Mouse (Mus musculus): ENCODE results near the gene Ica1l.
"Not testable (repeated sequence)": the region's sequence is repeated elsewhere in the genome, so short reads cannot be mapped to it uniquely, and the experiment has no call there.

Ica1l gene

DNA sequence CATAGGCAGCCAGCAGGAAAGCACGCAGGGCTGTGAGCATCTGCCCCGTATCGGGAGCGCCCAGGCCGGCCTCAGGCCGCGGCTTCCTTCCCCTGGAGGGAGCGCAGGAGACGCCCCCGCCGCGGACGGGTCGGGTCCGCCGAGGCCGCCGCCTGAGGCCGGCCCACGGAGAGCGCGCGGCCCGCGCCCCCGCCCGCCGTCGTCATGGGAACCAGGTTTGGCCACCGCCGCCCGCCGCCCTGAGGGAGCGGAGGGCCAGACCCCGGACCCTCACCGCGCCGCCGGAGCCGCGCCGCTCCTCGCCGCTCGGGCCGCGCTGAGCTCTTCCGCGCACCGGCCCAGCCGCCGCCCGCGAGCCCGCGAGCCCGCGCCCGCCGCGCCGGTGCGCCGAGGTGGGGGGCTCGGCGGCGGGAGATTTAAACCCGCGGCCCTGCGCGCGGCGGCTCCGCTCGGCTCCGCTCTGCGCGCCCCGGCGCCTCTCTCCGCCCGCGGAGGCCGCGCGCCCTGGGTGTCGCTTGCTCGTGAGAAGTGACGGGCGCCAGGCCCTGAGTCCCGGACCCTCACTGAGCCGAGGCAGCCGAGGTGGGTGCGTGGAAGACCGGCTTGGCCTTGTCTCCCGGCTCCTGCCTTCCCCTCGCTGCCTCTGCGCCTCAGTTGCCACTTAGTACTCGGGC, at the start of gene Ica1l:
Gene Ica1l (minus strand): TSS at position 389 of the 674 bp plus-strand sequence.
- no peak for DNase-seq (ENCODE audit: low spot score)

DNA sequence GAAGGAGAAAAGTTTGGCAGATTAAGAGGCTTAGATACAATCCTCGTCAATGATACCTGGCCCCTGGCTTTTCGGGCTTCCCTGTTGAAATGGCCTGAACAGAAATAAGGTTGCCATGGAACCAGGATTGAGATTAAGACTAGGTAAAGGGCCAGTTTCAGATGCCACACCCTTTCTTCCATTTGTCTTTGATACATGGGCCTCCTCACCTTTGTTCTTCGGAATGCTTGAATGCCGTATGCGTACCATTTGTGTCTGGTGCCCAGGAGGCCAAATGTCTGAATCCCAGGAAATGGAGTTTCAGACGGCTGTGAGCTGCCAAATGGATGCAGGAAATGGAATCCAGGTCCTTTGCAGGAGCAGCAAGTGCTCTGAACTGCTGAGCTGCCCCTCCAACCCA, 33.4 kb upstream of the Ica1l start:
- no peak for DNase-seq (ENCODE audit: low spot score)

DNA sequence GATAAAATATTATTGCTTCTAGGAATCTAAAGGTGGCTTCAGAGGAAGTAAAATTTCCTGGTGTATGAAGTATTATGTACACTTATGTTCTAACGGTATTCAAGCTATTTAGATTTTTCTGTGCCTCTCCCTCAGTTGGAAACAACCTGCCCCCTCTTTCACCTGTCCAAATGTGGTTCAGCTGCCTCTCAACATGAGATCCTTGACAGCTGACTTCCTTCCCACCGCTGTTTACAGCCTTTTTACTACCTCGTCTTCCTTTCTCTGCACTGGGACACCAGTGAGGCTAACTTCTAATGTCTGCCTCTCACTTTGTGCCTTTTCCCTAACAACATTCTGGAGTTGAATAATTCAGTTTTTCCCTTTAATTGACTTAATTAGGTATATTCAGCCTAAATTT, 32.6 kb upstream of the Ica1l start:
- DNase-seq (ENCODE audit: low spot score) = no peak

DNA sequence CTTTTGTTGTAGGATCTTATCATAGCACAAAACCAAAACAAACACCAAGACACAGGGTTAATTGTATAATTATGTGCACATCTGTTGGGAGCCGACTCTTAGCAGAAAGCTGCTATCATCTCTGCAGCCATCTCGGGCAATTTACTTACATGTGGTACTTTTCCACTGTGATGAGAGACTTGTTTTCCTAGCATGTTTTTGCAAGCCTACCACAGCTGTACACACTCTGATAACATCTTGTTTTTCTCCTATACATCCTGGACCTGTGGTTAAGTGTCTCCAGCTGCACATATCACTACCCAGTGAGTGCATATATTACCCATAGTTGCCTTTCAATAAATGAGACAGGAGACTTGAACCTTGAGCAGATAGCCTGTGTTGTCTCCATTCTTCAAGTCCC, 32.0 kb upstream of the Ica1l start:
- no peak for DNase-seq (ENCODE audit: low spot score)

DNA sequence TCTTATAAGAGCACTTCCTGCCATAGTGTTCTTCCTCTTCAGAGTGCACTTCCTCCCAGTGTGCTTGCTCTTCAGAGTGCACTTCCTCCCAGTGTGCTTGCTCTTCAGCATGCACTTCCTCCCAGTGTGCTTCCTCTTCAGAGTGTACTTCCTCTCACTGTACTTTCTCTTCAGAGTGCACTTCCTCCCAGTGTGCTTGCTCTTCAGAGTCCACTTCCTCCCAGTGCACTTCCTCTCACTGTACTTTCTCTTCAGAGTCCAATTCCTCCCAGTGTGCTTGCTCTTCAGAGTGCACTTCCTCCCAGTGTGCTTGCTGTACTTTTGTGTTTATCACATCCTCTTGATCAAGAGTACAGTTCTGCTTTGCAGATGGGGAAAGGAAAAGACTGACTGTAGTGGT, 27.7 kb upstream of the Ica1l start:
- not testable (repeated sequence) for DNase-seq (ENCODE audit: low spot score)

DNA sequence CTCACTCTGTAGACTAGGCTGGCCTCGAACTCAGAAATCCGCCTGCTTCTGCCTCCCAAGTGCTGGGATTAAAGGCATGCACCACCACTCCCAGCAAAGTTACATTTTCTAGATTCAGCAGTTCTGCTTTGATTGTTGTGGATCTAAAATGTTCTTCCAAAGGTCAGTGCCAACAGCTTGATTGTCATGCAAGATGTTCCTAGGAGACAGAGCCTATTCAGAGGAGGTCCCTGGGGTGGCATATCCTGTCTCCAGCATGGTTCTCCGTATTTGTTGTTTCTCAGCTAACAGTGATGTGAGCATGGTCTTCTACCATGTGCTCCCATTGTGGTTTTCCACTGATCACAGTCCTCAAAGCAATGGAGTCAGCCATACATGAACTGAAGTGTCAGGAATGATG, 13.3 kb upstream of the Ica1l start:
- DNase-seq (ENCODE audit: low spot score) = no peak

DNA sequence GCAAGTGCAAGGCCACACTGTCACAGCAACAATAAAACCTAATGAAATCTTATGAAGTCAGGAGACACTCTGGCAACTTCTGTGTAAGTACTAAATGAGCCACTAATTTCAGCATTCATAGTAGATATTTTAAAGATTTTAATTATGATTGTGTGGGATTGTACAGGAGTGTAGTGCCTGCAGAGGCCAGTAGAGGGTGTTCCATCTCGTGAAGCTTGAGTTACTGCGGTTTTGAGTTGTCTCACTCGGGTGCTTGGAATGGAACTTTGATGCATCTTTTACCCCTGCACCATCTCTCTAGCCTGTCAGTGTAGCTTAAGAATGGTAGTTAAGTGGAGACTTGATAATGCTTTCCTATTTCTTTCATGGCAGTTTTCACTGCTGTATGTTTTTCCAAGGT, 11.7 kb upstream of the Ica1l start:
- DNase-seq (ENCODE audit: low spot score) = no peak

DNA sequence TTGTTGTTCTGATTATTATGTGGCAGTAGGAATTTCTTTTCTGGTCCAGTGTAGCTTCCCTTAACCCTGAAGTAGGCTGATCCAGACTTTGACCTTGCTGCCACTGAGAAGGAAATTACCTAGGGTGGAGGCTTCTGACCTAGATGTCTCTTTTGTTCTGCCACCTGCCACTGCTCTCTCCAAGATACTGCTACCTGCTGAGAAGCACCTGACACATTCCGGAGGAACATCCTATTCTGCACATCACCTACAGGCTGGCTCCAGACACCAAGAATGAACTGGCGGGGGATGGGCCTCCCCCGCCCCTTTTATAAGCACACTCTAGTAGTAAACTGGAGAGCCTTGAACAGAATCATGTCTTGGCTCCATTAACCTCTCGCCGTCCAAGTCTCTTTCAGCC, 4.5 kb upstream of the Ica1l start:
- not testable (repeated sequence) for DNase-seq (ENCODE audit: low spot score)

DNA sequence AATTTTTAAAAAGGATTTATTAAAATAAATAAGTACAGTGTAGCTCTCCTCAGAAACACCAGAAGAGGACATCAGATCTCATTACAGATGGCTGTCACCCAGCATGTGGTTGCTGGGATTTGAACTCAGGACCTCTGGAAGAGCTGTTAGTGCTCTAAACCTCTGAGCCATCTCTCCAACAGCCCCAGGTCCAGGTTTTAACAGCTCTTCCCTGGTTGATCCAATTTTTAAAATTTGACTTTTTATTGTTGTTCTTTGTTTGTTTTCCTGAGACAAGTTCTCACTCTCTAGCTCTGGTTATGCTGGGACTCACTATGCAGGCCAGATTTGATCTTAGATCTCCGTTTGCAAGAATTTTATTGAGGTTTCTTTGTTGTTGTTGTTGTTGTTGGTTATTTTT, 1.6 kb upstream of the Ica1l start:
- DNase-seq (ENCODE audit: low spot score) = no peak

DNA sequence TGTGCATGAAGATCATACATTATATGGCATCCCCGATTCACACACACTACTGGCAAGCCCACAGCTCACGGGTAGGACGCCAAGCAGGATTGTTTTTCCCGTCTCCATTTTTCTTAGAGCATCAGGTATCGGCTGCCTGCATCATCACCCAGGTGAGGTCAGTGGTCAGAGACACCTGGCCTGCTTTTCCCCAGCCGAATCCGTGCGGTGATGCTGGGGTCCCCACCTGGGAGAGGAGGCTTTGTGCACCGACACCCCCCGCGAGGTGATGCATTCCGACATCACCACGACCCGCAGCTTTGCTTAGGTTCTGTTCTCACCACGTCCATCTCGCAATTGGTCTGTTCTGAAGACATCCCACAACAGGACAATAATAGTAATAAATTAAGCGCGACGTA, 587 bp downstream of the Ica1l start:
- DNase-seq (ENCODE audit: low spot score) = no peak

DNA sequence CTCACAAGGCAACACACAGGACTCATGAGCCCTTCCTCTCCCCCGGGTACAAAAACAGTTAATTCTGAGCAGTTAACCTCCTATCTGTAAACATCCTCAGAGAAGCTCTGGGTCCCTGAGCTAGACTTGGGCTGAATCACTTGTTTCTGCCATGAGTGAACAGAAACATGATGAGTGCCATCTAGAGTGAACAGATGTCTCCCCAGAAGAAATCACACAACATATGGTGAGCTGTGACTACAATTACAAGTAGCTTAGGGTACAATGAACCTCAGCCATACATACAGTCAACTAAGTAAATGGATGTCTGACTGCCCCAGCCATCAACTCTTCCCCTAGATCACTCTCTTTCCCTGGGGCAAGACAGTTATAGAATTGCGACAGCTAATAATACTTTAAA, 7.9 kb downstream of the Ica1l start:
- no peak for DNase-seq (ENCODE audit: low spot score)

DNA sequence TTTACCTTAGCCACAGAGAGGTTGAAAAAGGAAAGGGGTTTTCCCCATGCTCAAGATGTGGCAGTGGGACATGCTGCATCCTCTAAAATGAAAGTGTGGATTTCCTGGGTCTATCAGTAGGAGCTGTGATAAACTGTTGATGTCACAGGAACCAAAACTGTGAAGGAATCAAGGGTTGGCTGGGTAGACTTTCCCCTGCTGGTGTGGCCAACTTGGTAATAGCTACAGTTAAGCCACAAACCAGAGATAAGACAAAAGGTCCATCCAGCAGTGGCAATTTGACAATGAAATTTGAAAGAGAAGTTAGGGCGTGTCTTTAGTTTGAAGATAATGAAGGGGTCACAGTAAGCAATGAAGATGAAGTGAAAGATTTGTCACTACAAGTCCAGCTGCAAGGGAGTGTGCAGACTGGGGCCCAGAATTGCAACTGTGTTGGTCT, 25.9 kb downstream of the Ica1l start:
- no peak for DNase-seq (ENCODE audit: low spot score)

DNA sequence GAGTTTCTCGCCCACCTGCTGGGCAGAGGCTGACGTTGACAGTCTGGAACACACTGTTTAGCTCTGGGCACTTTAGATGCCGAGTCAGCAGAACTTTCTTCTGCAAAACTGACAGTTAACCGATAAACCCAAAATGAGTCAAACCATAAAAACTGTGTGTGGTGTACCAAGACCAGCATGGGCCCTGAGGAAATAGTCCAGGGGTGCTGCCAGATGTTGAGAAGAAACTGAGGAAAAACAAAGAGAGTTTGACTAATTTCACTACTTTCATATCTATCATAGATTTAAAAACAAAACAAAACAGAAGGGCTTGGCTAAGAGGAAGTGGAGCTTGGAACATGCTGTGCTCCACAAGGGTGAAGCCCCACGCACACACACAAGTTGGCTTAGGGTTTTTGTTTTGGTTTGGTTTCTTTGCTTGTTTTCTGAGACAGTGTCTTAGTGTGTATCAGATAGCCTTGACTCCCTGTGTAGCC, 26.8 kb downstream of the Ica1l start:
- no peak for DNase-seq (ENCODE audit: low spot score)

DNA sequence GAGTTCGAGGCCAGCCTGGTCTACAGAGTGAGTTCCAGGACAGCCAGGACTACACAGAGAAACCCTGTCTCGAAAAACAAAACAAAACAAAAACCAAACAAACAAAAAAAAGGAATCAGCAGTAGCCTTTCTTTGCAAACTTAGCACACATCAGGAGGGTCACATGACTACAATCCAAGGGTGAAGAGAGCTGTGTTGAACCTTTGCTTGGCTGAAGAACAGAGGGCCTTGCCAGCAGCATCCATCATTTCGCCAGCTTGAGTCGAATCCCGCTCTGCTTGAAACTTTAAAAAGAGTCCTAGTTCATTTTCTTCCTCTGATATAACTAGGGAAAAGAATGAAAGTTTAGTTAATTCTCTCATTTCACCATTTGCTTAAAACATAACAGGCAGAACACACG, 27.5 kb downstream of the Ica1l start:
- no peak for DNase-seq (ENCODE audit: low spot score)

DNA sequence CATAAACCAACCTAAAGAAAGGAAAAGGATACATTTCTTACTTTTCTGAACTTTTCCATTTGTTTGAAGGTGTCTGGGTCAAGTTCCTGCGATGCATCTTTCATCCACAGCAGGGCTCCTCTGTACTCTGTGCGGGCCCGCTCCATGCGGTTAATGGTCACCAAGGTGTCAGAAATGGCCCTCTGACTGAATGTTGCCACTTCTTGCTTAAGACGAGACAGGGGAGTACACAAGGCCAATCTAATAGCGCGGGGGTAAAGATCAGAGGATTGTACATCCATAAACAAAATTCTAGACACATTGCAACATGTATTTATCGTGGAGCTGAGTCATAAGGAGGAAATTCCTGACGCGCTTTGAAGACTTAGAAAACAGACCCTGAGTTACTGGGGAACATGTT, 29.2 kb downstream of the Ica1l start:
- no peak for DNase-seq (ENCODE audit: low spot score)

DNA sequence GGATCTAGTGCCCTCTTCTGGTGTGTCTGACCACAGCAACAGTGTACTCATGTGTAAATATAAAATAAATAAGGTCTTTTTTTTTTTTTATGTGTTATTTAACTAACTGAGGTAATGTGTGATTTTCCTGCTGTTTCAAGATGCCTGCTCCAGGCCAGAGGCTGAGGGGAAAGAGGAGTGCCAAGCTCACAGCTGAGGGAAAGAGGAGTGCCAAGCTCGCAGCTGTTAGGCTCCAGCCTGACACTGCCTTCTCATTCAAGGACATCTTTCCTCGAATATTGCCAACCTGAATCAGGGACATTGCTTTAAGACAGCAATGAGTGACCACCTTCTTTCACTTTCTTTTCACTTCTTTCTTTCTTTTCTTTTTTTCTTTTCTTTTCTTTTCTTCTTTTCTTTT, 34.2 kb downstream of the Ica1l start:
- DNase-seq (ENCODE audit: low spot score) = no peak

DNA sequence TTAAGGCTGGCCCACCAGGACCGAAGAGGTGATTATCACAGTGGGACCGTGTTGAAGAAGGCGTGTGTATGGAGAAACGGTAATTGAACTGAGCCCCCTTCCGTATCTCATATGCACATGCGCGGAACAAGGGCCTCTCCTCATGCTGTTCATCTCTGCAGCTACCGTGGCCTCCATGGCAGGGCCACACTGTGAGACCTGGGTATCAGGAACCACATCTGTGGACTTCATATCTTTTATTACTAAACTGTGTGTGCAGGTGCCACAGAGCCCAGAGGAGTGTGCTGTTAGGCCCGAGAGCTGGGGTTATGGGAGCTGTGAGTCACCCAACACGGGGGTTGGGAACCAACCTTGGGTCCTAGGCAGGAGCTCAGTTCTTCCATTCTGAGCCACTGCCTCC, 35.6 kb downstream of the Ica1l start:
- DNase-seq (ENCODE audit: low spot score) = no peak

DNA sequence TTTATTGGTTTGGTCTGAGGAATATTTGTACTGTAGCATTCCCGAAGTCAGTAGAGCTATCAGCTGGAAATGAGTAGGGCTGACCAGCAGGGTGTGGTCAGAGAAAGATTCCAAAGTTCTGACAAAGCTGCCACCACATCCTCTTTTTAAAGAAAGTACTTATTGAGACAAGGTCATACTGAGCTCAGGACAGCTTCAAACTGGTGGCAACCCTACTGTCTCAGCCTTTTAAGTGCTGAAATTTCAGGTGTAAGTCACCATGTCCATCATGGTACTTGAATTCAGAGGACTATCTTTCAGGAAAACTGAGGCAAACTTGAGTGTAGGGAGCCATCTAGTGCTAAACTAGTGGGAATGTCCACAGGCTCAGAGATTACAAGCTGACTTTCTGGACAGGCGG, 42.7 kb downstream of the Ica1l start:
- DNase-seq (ENCODE audit: low spot score) = no peak

DNA sequence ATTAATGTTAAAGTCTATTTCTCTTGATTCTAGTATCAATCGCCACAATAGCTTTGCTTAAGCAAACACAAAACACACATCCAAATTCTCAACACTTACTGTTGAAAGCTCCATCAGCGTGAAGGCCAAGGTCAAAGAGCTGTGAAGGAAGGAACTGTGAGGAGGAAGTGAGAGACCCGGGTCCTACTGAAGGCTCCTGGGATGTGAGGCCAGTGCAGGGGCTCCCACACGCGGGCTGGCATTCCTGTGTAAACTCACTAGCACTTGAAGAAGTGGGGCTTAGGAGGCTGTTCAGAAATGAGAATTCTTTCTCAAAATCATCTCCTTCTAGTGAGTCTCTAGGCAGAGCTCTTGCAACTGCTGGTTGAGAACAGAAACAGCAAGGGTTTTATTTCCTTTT, 45.6 kb downstream of the Ica1l start:
- no peak for DNase-seq (ENCODE audit: low spot score)

DNA sequence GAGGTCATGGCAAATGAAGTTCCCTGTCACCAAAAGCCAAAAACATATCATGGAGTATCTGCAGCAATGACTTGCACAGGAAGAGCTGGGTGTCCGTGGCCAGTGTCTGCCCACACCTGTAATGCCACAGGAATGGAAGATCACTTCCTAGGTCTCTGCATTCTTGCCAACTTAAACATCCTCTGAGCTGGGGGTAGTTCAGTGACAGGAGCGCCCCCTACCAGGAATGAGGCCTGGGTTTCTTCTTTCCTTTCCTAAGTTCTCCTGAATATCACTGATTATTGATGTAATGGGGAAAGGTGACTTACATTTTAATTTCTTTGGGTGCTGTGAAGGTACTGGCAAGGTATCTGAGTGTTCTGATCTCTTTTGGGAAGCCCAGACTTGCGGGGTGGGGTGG, 47.3 kb downstream of the Ica1l start:
- DNase-seq (ENCODE audit: low spot score) = no peak

DNA sequence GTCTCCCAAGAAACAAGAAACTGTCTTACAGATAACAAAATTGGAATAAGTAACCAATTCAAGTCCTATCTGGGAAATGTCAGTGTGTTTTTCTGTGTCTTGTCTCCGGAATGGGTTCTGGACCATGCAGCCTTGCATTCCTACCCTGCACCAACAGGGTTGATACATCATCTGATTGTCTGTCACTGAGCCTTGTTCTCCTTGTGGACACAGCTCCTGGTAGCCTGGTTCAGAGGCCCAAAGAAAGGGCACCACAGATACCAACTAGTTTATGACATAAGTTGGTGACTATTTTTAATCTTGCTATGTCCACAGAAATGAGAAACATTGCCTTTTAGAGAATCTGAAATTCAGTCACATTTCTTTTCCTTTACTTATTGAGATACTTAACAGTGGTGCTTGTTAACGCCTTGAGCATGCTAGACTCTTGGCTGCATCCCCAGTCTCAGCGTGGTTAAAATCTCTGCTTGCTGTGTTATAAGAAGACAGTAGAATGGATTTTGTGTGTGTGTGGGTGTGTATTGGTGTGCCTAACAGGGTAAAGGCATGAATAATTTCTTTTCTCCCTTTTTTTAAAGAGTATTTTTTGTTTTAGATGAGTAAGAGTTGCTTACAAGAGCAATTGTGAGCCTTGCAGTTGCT, 55.5 kb downstream of the Ica1l start:
- DNase-seq (ENCODE audit: low spot score) = no peak

DNA sequence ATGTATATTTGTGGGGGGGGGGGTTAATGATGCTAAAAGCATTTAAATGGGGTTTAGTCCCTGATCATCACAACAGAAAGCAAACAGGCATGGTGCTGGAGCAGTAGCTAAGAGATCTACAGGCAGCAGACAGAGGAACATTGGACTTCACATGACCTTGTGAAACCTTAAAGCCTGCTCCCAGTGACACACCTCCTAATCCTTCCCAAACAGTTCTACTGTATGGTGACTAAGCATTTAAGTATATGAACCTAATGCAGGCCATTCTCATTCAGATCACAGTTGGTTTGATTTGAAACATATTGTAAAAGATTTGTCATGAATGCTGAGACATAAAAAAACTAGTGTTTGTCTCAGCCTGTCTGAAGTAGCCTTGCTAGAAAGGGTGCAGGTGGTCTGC, 56.4 kb downstream of the Ica1l start:
- DNase-seq (ENCODE audit: low spot score) = no peak

DNA sequence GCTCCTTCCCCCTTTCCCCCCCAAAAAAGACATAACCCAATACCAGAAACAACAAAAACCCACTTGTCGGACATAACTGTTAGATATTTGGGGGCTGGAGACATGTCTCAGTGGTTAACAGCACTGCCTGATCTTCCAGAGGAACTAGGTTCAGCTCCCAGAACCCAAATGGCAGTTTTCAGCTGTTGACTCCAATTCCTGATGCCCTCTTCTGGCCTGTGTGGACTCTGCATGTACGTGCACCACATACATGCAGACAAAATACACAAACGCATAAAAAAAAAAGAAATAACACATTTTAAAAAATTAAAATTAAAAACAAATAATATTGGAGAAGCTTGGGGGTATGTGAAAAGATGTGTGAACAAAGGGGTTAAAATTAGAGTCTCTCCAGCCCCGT, 75.7 kb downstream of the Ica1l start:
- DNase-seq (ENCODE audit: low spot score) = no peak

DNA sequence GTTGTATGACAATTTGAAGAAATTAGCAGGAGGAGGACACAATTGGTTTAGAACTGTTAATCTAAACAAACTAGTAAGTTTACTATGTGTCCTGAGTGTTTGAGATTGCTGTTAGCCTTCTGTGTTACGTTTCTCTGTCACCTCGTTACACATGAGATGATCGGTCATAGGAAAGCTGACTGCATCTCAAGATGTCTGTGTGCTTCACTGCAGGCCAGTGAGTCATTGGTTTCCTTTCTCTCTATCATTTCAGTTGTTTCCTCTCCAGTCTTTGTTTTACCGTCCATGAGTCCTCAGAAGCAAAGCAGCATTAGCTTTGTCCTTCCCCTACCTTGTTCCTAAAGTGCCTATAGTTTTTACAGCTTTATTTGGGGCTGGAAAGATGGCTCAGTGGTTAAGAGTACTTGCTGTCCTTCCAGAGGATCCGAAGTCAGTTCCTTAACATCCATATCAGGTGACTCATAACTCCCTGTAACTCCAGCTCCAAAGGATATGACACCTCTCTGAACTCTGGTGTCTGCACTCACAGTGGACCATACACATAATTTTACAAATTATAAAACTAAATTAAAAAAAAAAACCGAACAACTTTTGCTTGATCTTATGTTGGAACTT, 76.7 kb downstream of the Ica1l start:
- DNase-seq (ENCODE audit: low spot score) = no peak
